Mouse (Mus musculus): ENCODE results near the gene Cxcl17. TPM values are rescaled to one million over a fixed set of nuclear protein-coding genes. Genes with fewer than 3 reads are reported as not detected.
A peak's percentile ranks its signal among the peaks of the same experiment; 100 is the strongest.

The Cxcl17 gene
- total RNA-seq, 1 experiment, result 0.31 TPM

- no peak overlapping the region for H3K9ac ChIP-seq (ENCODE audit: insufficient read depth, low read depth, low read length, poor library complexity, severe bottlenecking)
- in situ Hi-C loops (cut with MboI; ENCODE audit: low sequenced_read_pairs in 2 of 2, unreplicated experiment in 2 of 2), result no loop called here
- no peak for DNase-seq (ENCODE audit: low read depth, low spot score)
- H3K27ac ChIP-seq (ENCODE audit: insufficient read depth, low read depth, low read length, poor library complexity, severe bottlenecking), result no peak overlapping the region
- H3K4me1 ChIP-seq (ENCODE audit: control insufficient read depth in 2 of 2, insufficient read depth in 2 of 2, low read length in 2 of 2, poor library complexity in 1 of 2), result peaks cover 0 to 6% of the 10 kb centered on the region in 2 experiments; a peak in 1 of 4 replicates
- no peak for TF ChIP-seq CHD2 (IDR thresholded peaks at IDR 0.05; ENCODE audit: low read depth, low read length)
- no peak for TF ChIP-seq MAFK (IDR thresholded peaks at IDR 0.05; ENCODE audit: insufficient read depth, low read depth, low read length)
- TF ChIP-seq HCFC1 (IDR thresholded peaks at IDR 0.05; ENCODE audit: borderline replicate concordance, insufficient read depth, low read length), result no peak
- no peak for TF ChIP-seq ZC3H11A (IDR thresholded peaks at IDR 0.05; ENCODE audit: borderline replicate concordance, low read depth, low read length)
- no peak for TF ChIP-seq ZNF384 (IDR thresholded peaks at IDR 0.05; ENCODE audit: low read depth, low read length)
- H3K9me3 ChIP-seq (ENCODE audit: control insufficient read depth, insufficient read depth, low read depth, low read length), result no peaks in the 10 kb centered on the region
- peaks cover 8% of the 10 kb centered on the region; the same call in 1 of the 2 replicates for H3K36me3 ChIP-seq (ENCODE audit: control insufficient read depth, insufficient read depth, low read length, poor library complexity, severe bottlenecking)
- peak overlapping the region; percentile 61 to 65 for H3K4me3 ChIP-seq (ENCODE audit: insufficient read depth in 1 of 2, low read depth in 1 of 2, low read length in 2 of 2, poor library complexity in 1 of 2, severe bottlenecking in 1 of 2)
Observed at GRCm38 (mm10) chr7:25368333-25368732, 44.4 kb downstream of the Cxcl17 start.

- H3K27ac ChIP-seq (ENCODE audit: insufficient read depth, low read depth, low read length, poor library complexity, severe bottlenecking), result no peak overlapping the region
- TF ChIP-seq CHD2 (IDR thresholded peaks at IDR 0.05; ENCODE audit: low read depth, low read length) (no peak), HCFC1 (IDR thresholded peaks at IDR 0.05; ENCODE audit: borderline replicate concordance, insufficient read depth, low read length) (peak; percentile 23; the same call in 1 of the 2 replicates)
- peak overlapping the region; percentile 38; the same call in 1 of the 2 replicates for H3K9ac ChIP-seq (ENCODE audit: insufficient read depth, low read depth, low read length, poor library complexity, severe bottlenecking)
- H3K4me1 ChIP-seq (ENCODE audit: control insufficient read depth in 2 of 2, insufficient read depth in 2 of 2, low read length in 2 of 2, poor library complexity in 1 of 2), result peaks cover 0 to 7% of the 10 kb centered on the region in 2 experiments; a peak in 1 of 4 replicates
- H3K36me3 ChIP-seq (ENCODE audit: control insufficient read depth, insufficient read depth, low read length, poor library complexity, severe bottlenecking), result peaks cover 8% of the 10 kb centered on the region; the same call in 1 of the 2 replicates
- no peak for DNase-seq (ENCODE audit: low read depth, low spot score)
- in situ Hi-C loops (cut with MboI; ENCODE audit: low sequenced_read_pairs in 2 of 2, unreplicated experiment in 2 of 2), result no loop called here
- peak overlapping the region; percentile 61 to 65 for H3K4me3 ChIP-seq (ENCODE audit: insufficient read depth in 1 of 2, low read depth in 1 of 2, low read length in 2 of 2, poor library complexity in 1 of 2, severe bottlenecking in 1 of 2)
- H3K9me3 ChIP-seq (ENCODE audit: control insufficient read depth, insufficient read depth, low read depth, low read length), result no peaks in the 10 kb centered on the region
Observed at GRCm38 (mm10) chr7:25367632-25368293, 44.9 kb downstream of the Cxcl17 start.

DNA sequence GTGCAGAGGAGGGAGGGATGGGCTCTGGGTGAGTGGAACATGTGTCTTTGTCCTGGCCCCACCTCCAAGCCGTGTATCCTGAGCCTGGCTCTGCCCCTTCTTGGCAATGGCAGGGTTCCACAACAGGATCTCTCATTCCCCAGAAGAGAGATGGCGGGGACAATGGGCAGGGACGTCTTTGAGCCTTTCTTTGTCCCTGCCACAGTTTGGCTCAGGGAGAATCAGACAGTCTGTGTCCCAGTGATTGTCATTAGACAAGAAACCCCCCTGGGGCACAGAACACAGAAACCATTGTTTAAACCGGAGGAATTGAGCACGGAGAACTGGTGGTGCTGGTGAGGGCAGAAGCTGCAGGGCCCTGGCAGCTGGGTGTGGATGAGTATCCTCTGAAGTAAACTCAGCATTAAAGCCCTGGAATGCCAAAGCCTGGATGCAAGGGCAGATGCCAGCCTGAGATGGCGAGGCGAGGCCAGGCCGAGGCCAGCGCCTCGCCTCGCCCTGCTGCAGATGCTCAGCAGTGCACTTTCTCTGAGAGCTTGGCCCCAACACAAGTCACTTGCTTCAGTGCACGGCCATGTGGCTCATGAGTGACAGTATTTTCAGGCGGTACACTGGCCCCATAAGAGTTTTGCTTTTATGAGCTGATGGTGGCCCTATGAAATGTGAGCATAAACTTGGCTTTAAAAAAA, 46.6 kb downstream of the Cxcl17 start:
- TF ChIP-seq ZNF384 (IDR thresholded peaks at IDR 0.05; ENCODE audit: low read depth, low read length) (no peak), CHD2 (IDR thresholded peaks at IDR 0.05; ENCODE audit: low read depth, low read length) (no peak), HCFC1 (IDR thresholded peaks at IDR 0.05; ENCODE audit: borderline replicate concordance, insufficient read depth, low read length) (no peak), ZC3H11A (IDR thresholded peaks at IDR 0.05; ENCODE audit: borderline replicate concordance, low read depth, low read length) (no peak), MAFK (IDR thresholded peaks at IDR 0.05; ENCODE audit: insufficient read depth, low read depth, low read length) (no peak)
- in situ Hi-C loops (cut with MboI; ENCODE audit: low sequenced_read_pairs in 2 of 2, unreplicated experiment in 2 of 2), result no loop called here
- peaks cover 0 to 7% of the 10 kb centered on the region in 2 experiments; a peak in 1 of 4 replicates for H3K4me1 ChIP-seq (ENCODE audit: control insufficient read depth in 2 of 2, insufficient read depth in 2 of 2, low read length in 2 of 2, poor library complexity in 1 of 2)
- no peak overlapping the region for H3K4me3 ChIP-seq (ENCODE audit: insufficient read depth in 1 of 2, low read depth in 1 of 2, low read length in 2 of 2, poor library complexity in 1 of 2, severe bottlenecking in 1 of 2)
- H3K9ac ChIP-seq (ENCODE audit: insufficient read depth, low read depth, low read length, poor library complexity, severe bottlenecking), result no peak overlapping the region
- peaks cover 8% of the 10 kb centered on the region; the same call in 1 of the 2 replicates for H3K36me3 ChIP-seq (ENCODE audit: control insufficient read depth, insufficient read depth, low read length, poor library complexity, severe bottlenecking)
- no peak for DNase-seq (ENCODE audit: low read depth, low spot score)
- H3K27ac ChIP-seq (ENCODE audit: insufficient read depth, low read depth, low read length, poor library complexity, severe bottlenecking), result no peak overlapping the region
- H3K9me3 ChIP-seq (ENCODE audit: control insufficient read depth, insufficient read depth, low read depth, low read length), result no peaks in the 10 kb centered on the region

- DNase-seq (ENCODE audit: low read depth, low spot score), result no peak
- in situ Hi-C loops (cut with MboI; ENCODE audit: low sequenced_read_pairs in 2 of 2, unreplicated experiment in 2 of 2), result no loop called here
- peaks cover 12% of the 10 kb centered on the region; the same call in 1 of the 2 replicates for H3K36me3 ChIP-seq (ENCODE audit: control insufficient read depth, insufficient read depth, low read length, poor library complexity, severe bottlenecking)
- no peak overlapping the region for H3K9ac ChIP-seq (ENCODE audit: insufficient read depth, low read depth, low read length, poor library complexity, severe bottlenecking)
- TF ChIP-seq ZC3H11A (IDR thresholded peaks at IDR 0.05; ENCODE audit: borderline replicate concordance, low read depth, low read length) (no peak), CHD2 (IDR thresholded peaks at IDR 0.05; ENCODE audit: low read depth, low read length) (no peak), HCFC1 (IDR thresholded peaks at IDR 0.05; ENCODE audit: borderline replicate concordance, insufficient read depth, low read length) (no peak), ZNF384 (IDR thresholded peaks at IDR 0.05; ENCODE audit: low read depth, low read length) (no peak), MAFK (IDR thresholded peaks at IDR 0.05; ENCODE audit: insufficient read depth, low read depth, low read length) (no peak)
- H3K27ac ChIP-seq (ENCODE audit: insufficient read depth, low read depth, low read length, poor library complexity, severe bottlenecking), result no peak overlapping the region
- H3K9me3 ChIP-seq (ENCODE audit: control insufficient read depth, insufficient read depth, low read depth, low read length), result no peaks in the 10 kb centered on the region
- H3K4me3 ChIP-seq (ENCODE audit: insufficient read depth in 1 of 2, low read depth in 1 of 2, low read length in 2 of 2, poor library complexity in 1 of 2, severe bottlenecking in 1 of 2), result no peak overlapping the region; a peak in 1 of 4 replicates
- H3K4me1 ChIP-seq (ENCODE audit: control insufficient read depth in 2 of 2, insufficient read depth in 2 of 2, low read length in 2 of 2, poor library complexity in 1 of 2), result peaks cover 0 to 17% of the 10 kb centered on the region in 2 experiments; a peak in 1 of 4 replicates
Observed at GRCm38 (mm10) chr7:25363632-25364031, 49.1 kb downstream of the Cxcl17 start.

Measured in ES-E14 (cell line).